In the genomic region with DNA sequence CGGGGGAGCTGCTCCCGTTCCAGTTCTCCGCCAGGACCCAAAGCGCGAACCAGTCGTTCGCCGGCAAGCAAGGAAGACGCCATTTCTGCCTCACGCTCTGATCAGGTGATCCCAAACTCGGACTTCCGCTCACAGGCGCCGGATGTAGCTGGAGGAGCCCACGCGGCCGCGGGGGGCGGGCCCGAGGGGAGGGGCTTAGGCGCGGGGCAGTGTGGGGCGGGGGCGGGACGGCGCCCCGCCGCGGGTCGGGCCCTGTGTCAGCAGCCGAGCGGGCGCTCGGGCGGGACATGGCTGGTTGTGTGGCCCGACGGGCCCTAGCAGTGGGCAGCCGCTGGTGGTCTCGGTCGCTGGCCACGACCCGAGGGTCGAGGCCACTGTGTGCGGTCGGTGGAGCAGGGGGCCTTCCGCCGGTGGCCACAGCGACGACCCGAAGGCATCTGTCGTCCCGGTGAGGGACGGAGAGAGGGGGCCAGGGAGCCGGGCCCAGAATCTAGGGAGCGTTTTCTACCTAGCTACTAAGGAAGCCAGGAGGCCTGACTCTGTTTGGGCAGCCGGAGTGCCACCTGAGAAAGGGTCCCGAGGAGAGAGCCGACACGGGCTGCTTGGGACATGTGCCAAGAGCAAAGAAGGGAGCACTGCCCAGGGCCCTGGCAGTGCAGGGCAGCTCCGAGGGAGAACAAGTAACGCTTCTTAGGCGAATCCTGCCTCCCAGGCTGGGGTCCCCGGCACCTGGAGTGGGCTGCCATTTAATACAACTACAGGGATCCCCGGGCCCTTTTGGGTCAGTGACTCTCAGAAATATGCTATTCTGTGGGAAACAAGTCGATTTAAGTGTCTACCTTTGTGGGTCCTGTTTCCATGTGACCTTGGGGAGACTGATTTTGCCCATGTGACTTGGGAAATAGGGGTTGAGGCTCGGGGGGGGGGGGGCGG, we compare ENCODE assay signal across 8 mouse cellular contexts. TPM values are rescaled to one million over a fixed set of nuclear protein-coding genes. Genes with fewer than 3 reads are reported as not detected.
A peak's percentile ranks its signal among the peaks of the same experiment; 100 is the strongest.
DNase-seq lines count a peak whose midpoint lies in the region; ATAC-seq lines count a peak whose summit lies in the region.

Gene Tmem199, minus strand, starts transcription at position 148 of the 933 bp plus-strand sequence.
Gene Poldip2, plus strand, starts transcription at position 169 of the 933 bp plus-strand sequence.

- H3K4me3 ChIP-seq in hindbrain, embryonic 13.5 days: peak within 1 kb of the TSS; percentile 88

- peak within 1 kb of the TSS; percentile 97 for H3K9ac ChIP-seq in hindbrain, embryonic 13.5 days

- peak within 1 kb of the TSS; percentile 94 for H3K4me2 ChIP-seq in hindbrain, embryonic 13.5 days

- peak; percentile 96 for DNase-seq in NIH3T3 (ENCODE audit: low read depth)
- peak; percentile 96 to 97 for DNase-seq in cerebellum, postnatal 10 days
- DNase-seq in frontal cortex, postnatal 14 days (ENCODE audit: low spot score in 2 of 2): peak; percentile 81 to 83
- DNase-seq in layer of hippocampus, postnatal 25 days (ENCODE audit: extremely low spot score in 1 of 2, low spot score in 1 of 2): peak; percentile 78 to 79
- peak; percentile 92 for DNase-seq in lung, postnatal 25 days (ENCODE audit: low spot score)
- peak; percentile 93 for DNase-seq in retina, embryonic 14.5 days (ENCODE audit: low spot score)
- peak; percentile 94 for DNase-seq in thymus, postnatal 4 days

- peaks cover 21% of the 10 kb centered on the region for H3K4me1 ChIP-seq in hindbrain, embryonic 13.5 days (replicated peaks)

- no peaks in the 10 kb centered on the region for H3K9me3 ChIP-seq in hindbrain, embryonic 13.5 days

- peaks cover 48% of the 10 kb centered on the region for H3K36me3 ChIP-seq in hindbrain, embryonic 13.5 days

- H3K27ac ChIP-seq in hindbrain, embryonic 13.5 days: peak within 1 kb of the TSS; percentile 91

- no peaks in the 10 kb centered on the region for H3K27me3 ChIP-seq in hindbrain, embryonic 13.5 days

- peak; percentile 95 for ATAC-seq in hindbrain, embryonic 13.5 days (ENCODE audit: low FRiP score)

- under 1% methylated on average over 60 of the region's 67 CpGs for WGBS in hindbrain, embryonic 13.5 days

RNA-seq across cellular contexts. Expression of gene Tmem199, which starts in this region (rescaled TPM):
- polyA plus RNA-seq in hindbrain, embryonic 13.5 days (2015; fragmentation: Nextera tagmentation; extraction: Ambion mirVana): 93.6 and 101 TPM in 2 replicates
- 10 to 100 TPM; 40.7 to 44.5 TPM for total RNA-seq in layer of hippocampus, postnatal 25 days (2021)

RNA-seq across cellular contexts. Expression of gene Poldip2, which starts in this region (rescaled TPM):
- polyA plus RNA-seq in hindbrain, embryonic 13.5 days (2015; fragmentation: Nextera tagmentation; extraction: Ambion mirVana): 185 and 190 TPM in 2 replicates
- total RNA-seq in layer of hippocampus, postnatal 25 days (2021): 100 to 1,000 TPM; 122 TPM

Comparison
In these comparisons a context has a peak if more than half of its experiments do, and no peak if none do; other contexts are left out.
1. Peak in every context shown above with its lines: DNase-seq, ATAC-seq, H3K4me3 ChIP-seq and H3K27ac ChIP-seq.